Mouse (Mus musculus): ENCODE data around the gene Chn1. TPM values are rescaled to one million over a fixed set of nuclear protein-coding genes. Genes with fewer than 3 reads are reported as not detected.
A peak's percentile ranks its signal among the peaks of the same experiment; 100 is the strongest.

Chn1 gene
- total RNA-seq, 2 experiments from 2014 or later, result 262 to 289 TPM

DNA sequence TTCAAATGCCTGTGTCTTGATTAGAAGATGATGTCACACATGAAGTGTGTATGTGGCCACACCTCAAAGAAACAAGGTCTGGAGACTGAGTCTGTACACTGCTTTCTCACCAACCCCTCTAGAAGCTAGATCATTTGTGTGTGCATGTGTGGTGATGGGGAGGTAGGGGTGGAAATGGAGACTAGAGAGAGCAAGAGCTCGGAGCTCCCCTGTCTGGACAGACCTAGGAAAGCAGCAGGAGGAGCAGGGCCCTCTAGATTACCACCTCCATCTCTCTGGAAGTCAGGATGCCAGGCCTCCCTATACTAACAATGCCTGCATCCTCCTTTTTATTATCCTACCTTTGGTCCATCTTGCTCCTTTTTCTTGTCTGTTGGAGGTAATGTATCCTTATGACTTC lies 27.8 kb downstream of the Chn1 start:
- intact Hi-C loops (cut with DNase I), result no loop called here
- DNase-seq, result no peak

DNA sequence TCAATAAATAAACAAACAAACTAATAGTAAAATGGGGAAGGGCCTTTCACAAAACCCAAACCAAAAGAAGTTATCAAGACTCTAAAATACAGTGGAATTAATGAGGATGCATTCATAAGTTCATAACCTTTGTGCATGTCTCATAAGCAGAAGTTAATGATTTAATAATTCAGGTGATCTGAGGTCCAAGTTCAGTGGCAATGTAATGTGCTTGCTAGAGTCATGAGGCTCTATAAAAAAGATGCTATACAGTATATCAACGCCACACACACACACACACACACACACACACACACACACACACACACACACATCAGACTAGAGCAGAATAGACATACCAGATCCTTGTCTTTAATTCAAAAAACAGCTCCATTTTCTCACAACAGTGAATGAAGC lies 28.8 kb downstream of the Chn1 start:
- intact Hi-C loops (cut with DNase I), result no loop called here
- no peak for DNase-seq

DNA sequence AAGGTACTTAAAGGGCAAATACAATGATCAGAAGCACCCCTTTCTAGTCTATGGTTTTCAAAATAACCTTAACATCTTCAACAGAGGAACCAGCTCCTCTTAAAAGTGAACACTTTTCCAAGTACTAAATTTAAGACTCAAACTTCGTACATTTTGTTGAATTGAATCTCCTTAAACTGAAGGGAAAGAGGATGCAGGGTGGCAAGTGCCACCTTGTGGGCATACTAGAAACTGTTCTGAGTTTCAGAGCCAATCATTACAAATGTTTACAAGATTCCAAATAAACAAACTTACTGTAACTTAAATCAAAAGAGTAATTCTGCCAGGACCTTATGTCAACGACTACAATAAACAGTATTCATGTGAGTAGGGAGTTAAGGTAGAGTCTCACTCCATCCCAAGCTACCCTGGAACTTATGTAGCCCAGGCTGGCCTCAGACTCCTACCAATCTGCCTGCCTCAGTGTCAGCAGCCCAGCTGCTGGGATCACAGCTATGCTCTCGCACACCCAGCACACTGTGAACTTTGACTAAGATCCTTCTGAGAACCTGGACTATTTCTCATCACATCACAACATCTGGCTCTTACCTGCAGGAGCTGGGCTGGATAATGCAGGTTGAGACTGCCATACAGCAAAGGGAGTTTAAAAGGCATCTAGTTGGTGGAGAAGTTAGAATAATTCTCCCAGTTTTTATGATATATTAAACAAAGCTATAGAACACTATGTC lies 29.3 kb downstream of the Chn1 start:
- intact Hi-C loops (cut with DNase I), result no loop called here
- DNase-seq, result peak; percentile 15

DNA sequence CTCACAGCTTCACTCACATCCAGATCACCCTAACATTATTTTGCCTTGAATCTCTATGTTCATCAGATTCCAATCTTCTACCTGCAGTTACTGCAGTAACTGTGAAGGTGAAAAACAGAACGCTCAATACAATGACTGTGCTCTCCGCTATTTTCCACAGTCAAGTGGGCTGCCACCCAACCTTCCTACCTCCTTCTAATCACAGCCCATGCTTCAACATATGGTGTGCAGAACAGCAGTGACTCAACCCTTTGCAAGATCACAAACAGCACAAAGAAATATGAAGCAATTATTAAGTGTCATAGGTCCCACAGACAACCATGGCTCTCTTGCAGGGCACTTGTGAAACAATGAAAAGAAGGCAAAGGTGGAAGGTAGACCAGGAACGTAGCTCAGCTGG lies 33.9 kb downstream of the Chn1 start:
- no peak for DNase-seq
- intact Hi-C loops (cut with DNase I), result loop anchor here (5.0 kb wide), 1 partner anchor 154 kb away; no protein-coding TSS in a partner anchor

DNA sequence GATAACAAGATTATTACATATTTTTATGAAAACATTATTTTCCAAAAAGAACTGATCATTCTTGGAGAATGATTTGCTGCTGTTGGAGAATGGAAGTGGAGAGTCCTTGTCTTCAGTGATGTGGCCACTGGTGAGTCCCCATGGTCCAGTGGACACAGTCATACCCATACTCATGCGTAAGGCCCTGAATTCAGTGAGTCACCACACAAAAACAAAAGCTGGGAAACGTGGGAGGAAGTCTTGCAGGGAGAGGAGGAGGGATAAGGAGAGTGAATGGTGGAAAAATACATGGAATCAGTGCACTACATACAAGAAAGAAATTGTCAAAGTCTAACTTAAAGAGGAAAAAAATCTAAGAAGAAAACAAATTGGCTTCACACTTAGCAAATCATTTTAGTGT lies 47.3 kb downstream of the Chn1 start:
- intact Hi-C loops (cut with DNase I), result no loop called here
- no peak for DNase-seq

DNA sequence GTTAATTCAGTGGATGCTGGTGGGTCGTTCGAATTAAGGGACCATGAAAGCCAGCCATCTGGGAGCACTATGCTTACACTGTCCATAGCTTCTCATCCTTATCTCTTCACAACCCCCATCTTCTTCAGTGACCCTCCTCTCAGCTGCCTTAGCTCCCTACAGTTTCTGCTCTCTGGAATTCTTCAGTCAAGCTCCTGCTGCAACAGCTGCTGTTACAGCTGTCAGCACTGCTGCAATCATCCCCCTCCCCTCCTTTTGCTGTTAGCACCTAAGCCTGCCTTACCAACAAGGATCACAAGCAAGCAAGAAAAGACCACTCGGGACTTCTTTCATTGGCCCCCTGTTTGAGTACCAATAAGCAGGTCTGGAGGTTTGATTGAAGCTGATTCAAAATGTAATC lies 50.2 kb downstream of the Chn1 start:
- no peak for DNase-seq
- intact Hi-C loops (cut with DNase I), result no loop called here

DNA sequence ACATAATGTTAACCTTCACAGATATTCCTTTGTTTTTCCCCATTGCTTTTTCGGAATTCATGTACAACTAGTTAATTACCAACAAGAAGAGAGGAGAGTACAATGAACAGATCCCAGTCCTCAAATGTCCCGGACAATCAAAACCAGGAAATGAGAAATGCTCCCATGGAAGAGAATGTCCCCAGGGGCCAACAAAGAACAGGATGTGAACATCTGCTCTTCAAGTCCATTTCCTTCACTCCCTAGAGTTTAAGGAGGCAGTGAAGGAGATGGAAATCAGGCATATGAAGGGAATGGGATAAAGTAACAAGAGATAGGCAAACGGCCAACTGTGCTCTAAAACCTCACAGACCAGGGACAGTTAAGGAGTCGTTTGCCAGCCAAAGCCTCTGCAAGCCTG lies 53.3 kb downstream of the Chn1 start:
- intact Hi-C loops (cut with DNase I), result no loop called here

DNA sequence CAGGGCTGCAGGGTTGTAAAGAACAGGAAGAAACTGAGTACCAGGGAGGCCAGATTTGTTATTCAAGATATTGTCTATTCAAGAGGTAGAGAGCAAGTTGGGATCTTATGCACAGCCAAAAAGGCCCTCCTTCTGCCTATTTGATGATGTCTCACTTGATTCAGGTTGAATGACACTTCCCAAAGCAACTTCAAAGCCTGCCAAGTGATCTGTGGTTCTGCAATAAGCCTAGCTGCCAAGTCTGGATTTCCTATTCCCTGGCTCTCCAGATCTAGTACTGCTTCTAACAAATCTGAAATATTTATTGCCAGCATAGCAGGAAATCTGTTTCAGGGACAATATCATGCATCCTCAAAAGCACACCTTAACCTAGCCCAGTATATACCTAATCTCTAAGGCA lies 62.7 kb downstream of the Chn1 start:
- DNase-seq, result no peak
- intact Hi-C loops (cut with DNase I), result no loop called here

More for the DNA sequence above, 53.3 kb downstream of the Chn1 start:
- DNase-seq, result no peak

DNA sequence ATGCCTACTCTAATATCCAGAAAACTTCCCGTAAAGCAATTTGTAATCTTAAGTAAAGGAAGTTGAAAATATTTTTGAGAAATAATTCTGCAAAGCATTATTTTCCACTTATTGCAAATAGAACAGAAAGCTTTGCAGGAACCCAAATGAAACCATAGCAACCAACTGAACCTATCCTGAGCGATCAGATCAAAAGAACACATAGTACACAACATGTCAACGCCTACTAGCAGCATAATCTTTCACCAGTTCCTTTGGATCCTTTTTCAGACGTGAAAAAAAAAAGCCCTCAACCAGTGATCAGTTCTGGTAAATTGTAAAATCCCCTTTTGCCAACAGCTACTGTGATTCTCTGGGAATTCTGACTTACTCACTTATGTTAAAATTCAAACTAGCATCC lies 82.1 kb downstream of the Chn1 start:
- no peak for DNase-seq

DNA sequence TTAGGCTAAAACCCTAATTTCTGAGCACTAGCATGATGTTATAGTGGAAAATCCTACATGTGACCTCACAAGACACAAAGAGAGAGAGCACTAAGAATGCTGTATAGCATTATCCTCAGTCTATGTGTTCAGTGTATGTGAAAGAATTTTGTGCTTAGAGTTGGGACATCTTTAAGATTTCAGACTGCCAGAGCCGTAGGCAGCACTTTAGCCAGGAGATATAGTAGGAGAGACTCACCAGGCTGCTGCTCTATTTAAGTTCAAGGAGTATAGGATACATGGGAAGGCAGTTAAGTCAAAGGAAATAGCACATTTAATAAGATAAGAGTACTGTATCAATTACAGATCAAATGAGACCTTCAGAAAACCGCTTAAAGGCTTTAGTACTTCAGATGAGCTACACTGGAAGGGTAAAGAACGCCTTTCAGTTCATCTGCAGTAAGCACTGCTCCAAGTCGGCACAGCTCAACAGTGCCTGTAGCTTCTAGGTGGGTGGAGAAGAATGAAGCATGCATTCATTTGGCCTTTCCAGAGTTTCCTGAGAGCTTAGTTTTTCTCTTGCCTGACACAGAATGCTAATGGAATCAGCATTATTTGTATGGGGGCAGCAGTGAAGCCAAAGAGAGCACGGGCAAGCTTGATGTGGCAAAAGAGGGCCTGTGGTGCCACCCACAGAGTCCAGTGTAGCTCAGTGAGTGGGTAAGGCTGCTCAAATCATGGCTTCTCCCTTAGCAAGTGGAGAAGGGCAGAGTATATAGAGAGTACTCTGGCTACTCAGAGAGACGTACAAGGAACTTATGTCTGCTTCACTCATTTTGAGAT lies 84.2 kb downstream of the Chn1 start:
- no peak for DNase-seq
- intact Hi-C loops (cut with DNase I), result no loop called here

More for the DNA sequence above, 82.1 kb downstream of the Chn1 start:
- intact Hi-C loops (cut with DNase I), result no loop called here

DNA sequence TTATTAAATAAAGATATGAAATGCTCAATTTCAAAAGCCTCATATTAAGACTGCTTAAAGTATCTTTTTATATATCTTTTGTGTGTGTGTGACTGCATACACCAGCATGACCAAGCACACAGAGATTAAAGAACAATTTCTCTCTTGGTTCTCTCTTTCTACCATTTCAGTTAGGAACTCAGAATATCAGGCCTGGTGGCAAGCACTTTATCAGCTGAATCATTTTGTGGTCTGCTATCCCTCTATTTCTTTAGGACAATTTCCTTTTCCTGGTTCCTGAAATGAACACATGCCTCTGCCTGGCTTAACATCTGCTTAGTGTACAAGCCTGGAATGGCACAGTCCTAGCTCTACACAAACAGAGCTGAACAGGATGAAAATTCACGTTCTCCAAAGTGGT lies 92.6 kb downstream of the Chn1 start:
- DNase-seq, result no peak
- intact Hi-C loops (cut with DNase I), result no loop called here

DNA sequence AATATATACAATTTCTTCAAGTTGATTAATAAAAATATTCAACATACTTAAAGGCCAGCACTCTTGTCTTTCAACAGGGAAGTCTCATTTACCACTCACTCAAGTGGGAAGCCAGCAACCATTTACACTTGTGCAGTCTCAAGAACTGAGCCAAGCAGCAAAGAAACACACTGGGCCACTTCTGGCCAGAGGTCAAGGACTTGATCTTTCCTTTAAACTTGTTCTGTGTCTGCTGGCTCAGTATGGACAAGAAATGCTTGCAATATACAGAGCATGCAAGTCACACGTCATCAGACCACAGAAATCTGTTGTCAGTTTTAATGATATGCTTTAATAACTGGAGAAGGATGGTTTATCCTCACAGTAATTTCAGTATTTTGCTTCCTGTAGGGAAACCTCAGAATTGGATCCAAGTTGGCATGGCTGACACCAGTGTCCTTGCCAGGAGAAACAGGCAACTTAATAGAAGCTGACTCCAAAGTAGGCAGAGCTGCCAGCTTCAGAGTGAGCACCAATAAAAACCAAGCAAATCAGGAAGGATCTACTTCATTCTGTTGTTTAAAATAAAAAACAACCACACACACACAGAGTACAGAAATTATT lies 94.6 kb downstream of the Chn1 start:
- intact Hi-C loops (cut with DNase I), result no loop called here
- peak; percentile 71 for DNase-seq

DNA sequence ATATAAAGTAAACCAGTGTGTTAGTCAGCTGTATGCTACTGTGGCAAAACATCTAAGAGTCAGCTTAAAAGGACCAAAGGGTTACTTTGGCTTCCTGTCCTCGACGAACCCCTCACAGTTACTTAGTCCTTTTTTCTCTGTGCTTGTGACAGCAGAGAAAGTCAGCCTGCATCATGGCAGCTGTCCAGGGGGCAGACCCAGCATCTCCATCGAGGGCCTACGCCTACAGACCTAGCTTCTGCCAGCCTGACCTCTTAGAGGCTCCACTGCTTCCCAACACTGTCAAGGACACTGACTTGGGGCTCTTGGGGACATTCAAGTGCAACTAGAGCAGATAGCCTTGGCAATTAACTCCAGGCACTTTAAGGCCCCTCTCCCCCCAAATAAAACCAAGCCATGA lies 106.5 kb downstream of the Chn1 start:
- intact Hi-C loops (cut with DNase I), result loop anchor here (10.0 kb wide), 1 partner anchor 66 kb away; no protein-coding TSS in a partner anchor

DNA sequence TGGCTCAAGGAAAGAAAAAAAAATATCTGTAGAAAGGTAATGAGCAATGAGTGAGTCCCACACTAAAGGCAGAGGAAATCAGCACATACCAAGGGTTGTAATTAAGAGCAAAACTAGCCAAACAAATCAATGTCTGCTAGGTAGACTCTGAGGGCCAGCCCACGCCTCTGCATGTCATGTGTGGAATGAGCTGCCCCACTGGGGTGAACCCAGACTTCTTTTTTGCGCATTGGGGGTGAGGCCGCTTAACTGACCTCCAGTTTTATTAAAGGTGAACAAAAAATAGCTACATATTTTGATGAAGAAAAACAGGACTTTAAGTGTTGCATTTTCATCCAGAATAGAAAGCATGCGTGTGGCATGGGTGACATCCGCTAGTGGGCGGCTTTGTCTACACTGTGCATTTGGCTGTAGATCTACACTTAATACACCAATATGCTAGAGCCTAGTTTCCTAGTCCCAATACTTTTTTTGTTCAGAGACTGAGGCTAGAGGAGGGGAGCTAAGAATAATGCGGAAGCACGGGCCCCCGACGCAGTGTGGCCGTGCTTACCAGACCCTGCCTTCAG lies 114.5 kb downstream of the Chn1 start:
- no peak for DNase-seq
- intact Hi-C loops (cut with DNase I), result loop anchor here (10.0 kb wide), 1 partner anchor 74 kb away; no protein-coding TSS in a partner anchor

More for the DNA sequence above, 106.5 kb downstream of the Chn1 start:
- no peak for DNase-seq

DNA sequence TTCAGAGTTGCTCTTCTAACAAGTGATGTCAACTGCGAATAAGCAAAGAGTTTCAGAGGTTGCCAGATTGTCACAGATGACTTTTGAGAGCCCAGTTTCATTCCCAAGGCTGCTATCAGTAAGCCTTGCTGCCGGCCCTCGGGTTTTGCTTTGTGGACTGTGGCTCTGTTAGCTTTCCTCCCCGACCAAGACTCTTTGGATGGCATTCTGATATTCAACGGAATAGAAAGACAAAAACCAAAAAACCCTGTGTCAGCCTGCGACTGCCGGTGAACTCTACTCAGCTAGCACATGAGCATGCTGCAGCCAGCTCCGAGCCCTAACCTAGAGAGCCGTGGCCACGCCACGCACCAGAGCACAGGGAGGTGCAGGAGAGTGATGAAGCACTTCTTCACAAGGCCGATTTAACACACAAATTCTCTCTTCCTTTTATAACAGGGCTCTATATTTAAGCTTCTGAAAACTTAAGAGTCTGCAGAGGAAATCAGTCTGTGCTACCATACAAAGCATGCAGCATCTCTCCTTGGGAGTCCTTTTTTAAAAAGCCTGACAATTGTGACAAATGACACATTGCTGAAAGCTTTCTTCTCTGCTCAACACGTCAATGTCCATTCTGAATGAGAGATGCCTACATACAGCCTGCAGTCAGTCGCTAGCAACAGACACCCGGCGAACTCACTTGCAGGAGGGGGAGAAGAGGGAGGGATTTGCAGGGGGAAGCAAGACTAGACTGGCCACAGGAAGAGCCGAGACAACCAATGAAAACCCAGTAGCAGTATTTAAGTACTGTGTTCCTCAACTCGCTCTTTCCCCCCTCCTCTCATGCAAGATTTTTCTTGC lies 115.2 kb downstream of the Chn1 start:
- intact Hi-C loops (cut with DNase I), result loop anchor here (10.0 kb wide), 1 partner anchor 75 kb away; no protein-coding TSS in a partner anchor
- DNase-seq, result peak; percentile 46

DNA sequence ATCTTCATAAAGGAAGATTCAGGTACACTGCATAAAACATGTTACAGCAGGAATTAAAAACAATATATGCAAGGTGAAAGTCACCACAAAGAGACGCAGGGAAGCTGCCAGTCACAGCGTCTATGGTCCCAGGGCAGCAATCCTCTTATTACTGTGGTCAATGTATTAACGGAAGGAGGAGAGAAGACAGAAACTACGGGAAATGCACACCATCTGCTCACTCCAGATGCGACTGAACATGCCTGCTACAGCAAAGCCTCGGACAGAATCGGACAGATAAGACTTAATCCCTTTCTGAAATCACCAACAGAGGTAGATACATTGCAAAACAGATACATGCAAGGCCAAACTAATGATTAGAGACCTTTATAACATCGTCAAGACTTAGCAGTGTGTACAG lies 116.1 kb downstream of the Chn1 start:
- intact Hi-C loops (cut with DNase I), result no loop called here
- DNase-seq, result no peak

DNA sequence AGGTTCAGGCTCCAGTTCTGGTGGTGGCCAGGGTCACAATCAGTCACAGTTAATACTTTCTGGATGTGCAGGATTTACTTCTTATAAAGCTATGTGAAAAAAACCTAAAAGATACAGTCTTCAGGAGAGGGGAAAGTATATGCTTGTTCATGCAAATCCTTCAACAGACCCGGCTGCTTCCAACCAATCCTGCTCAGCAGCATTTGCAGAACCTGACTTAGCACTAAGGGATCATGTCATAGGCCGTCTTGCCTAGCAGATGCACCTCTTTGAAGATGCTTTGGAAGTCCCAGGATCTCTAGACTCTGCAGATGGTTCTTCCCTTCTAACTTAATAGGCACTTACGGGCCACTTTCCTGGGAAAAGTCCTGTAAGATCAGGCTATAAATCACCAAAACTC lies 117.2 kb downstream of the Chn1 start:
- intact Hi-C loops (cut with DNase I), result no loop called here
- DNase-seq, result no peak

DNA sequence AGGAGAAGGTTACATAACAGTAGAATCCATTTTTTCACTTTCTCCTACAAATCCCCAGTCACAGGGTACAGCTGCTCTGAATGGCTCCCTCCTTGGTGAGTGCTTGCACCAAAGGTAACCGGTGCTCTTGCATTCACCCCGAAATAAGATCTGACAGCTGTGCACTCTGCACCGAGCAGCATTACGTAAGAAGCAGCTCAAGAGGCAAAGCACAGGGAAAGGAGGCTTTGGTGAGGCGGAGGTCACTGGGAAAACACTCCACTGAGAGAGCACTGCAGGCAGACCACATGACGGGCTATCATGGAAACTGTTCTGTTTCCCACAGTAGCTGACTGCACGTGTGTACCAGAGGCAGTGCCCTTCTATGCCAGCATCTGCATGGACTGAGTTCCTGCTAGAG lies 118.0 kb downstream of the Chn1 start:
- no peak for DNase-seq
- intact Hi-C loops (cut with DNase I), result no loop called here

DNA sequence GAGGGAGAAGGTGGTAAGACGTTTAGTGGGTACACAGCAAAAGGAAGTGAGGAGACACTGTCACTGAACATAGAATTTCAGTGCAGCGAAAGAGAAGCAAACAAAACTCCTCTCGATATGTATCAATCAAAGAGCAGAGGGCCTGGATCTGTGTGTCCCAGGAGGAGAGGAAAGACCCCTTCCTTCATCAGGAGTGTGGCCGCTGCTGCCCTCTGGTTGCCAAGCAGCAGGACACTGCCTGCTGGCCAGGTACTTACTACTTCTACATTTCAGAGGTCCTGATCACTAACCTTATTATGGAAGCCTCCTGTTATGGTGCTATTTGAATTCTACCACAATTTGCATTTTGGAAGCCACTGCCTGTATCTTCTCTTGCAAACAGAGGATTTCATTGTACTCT lies 119.5 kb downstream of the Chn1 start:
- DNase-seq, result no peak
- intact Hi-C loops (cut with DNase I), result no loop called here

DNA sequence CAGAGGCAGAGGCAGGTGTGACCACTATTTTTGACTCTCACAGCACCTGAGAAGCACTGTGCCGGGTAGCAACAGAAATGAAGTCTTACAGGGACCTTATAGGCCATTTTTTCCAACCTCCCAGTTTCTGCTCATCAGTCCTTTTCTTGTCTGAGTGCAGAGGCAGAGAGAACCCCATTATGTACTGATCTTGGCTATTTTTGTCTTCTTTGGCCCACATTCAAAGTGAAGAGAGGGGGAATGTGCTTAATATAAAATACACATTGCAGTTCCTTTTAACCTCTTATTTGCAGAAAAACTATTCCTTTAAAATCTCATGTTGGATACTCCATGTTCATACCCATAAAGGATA lies 120.3 kb downstream of the Chn1 start:
- no peak for DNase-seq

More for the DNA sequence above, 120.3 kb downstream of the Chn1 start:
- intact Hi-C loops (cut with DNase I), result loop anchor here (5.0 kb wide), 1 partner anchor 38 kb away; no protein-coding TSS in a partner anchor

Measured in left cerebral cortex, postnatal 4 days (tissue).